Mouse (Mus musculus) adrenal gland, postnatal 25 days (tissue): ENCODE measurements around the gene Catsper1. TPM values are rescaled to one million over a fixed set of nuclear protein-coding genes. Genes with fewer than 3 reads are reported as not detected.

Experiments
- DNase-seq: peaks from one replicate; pipeline ENCODE4 v3.0.0; 2021; ENCODE audit warnings: mixed read lengths
- total RNA-seq: library from RNA; stranded (reverse); gene quantifications from 2 replicates; pipeline ENCODE4 v1.2.3, GENCODE M21; 2021

Gene Catsper1
- total RNA-seq, 1 experiment from 2014 or later, result not detected

DNA sequence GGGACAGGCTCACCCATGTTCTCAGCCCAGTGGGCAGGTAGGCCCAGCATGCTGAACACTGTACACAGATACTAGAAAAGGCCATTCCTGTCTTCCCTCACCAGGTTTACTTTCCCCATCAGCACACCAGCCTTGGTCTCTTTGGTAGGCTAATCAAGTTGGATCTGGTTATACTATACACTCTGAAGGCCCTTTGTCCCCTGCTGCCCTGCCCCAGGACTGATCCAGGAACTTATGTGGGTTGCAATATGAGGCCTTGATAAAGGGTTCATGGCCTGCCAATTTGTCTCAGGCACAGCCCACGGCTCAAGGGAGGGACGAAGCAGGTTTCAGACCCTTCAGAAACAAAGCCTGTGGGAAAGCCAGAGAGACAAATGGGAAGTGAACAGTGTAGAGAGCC, 18.1 kb downstream of the Catsper1 start:
- DNase-seq, result no peak

- DNase-seq, result no peak
These were observed 20.5 kb downstream of the Catsper1 start for GRCm38 (mm10) chr19:5356080-5356479.

- DNase-seq, result no peak
These were observed 26.6 kb downstream of the Catsper1 start for GRCm38 (mm10) chr19:5362186-5362585.

GRCm38 (mm10) chr19:5364124-5364523, 28.6 kb downstream of the Catsper1 start:
- no peak for DNase-seq

DNA sequence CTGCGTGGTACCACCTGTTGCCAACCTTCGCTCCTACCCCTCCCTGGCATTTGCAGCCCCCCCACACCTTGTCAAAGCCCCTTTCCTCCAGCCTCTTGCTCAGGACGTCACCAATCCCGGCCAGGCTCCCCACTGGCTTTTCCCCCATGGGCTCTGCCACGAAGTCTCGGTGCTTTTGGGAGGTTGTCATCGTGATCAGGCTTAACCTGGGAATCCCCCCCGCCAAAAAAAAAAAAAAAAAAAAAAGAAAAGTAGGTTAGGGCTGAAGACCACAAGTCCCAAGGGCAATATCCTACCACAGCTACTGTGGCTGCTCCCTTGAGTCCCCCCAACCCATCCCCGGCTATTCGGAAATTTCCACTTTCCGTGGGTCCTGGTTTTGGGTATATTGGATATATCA, 30.2 kb downstream of the Catsper1 start:
- no peak for DNase-seq

- peak; percentile 91 for DNase-seq
These were observed 30.9 kb downstream of the Catsper1 start, which contains the start of gene Eif1ad for GRCm38 (mm10) chr19:5366175-5367052. Gene Eif1ad (plus strand): TSS chr19:5366741.

GRCm38 (mm10) chr19:5367053-5367359, 31.5 kb downstream of the Catsper1 start, which contains the start of gene Banf1:
Gene Banf1 (minus strand): TSS chr19:5367168.
- DNase-seq, result no peak

DNA sequence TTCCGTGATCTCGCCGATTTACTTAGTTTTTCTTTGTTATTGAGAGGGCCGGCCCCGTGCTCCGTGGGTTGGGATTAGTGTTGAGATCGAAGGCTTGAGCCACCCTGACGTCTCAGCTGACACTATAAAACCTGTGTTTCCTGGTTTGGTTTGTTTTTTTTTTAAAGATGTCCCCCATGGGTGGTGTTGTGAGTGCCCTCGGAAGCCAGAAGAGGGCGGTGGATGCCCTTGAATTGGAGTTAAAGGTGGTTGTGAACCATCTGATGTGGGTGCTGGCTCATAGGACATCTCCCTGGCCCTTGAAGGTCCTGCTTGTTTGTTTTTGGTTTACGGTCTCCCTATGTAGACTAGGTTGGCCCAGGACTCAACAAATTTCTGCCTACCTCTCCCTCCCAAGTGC, 31.9 kb downstream of the Catsper1 start:
- no peak for DNase-seq

GRCm38 (mm10) chr19:5370932-5371331, 35.4 kb downstream of the Catsper1 start:
- no peak for DNase-seq

DNA sequence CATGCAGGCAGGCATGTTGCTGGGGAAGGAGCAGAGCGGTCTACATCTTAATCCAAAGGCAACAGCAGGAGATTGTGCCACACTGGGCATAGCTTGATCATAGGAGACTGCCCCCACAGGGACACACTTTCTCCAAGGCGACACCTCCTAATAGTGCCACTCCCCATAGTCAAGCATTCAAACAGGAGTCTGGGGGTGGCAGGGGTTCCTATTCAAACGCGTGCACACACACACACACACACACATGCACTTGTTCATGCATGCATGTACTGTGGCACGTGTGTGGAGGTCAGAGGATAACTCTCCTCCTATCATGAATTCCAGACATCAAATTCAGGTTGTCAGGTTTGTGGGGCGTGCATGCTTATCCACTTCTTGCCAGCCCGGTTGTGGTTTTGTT, 37.2 kb downstream of the Catsper1 start:
- no peak for DNase-seq

DNA sequence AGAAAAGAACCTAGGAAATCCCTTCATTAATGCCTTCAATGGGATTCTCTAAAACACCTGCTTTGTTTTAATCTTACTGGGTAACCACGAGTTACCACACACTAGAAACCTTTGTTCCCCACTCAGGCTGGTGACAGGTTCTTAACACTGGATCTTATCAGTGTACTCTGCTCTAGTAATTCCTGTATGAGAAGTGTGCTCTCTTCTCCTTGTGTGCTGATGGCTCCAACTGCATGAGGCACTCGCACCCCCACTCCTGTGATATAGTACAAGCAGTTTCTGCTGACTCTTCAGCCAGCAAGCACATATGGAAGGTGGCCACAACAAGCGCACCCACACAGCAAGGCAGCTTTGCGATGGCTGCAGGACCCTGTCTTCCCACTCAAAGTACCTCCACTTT, 38.6 kb downstream of the Catsper1 start:
- no peak for DNase-seq

GRCm38 (mm10) chr19:5374748-5375147, 39.2 kb downstream of the Catsper1 start:
- no peak for DNase-seq

DNA sequence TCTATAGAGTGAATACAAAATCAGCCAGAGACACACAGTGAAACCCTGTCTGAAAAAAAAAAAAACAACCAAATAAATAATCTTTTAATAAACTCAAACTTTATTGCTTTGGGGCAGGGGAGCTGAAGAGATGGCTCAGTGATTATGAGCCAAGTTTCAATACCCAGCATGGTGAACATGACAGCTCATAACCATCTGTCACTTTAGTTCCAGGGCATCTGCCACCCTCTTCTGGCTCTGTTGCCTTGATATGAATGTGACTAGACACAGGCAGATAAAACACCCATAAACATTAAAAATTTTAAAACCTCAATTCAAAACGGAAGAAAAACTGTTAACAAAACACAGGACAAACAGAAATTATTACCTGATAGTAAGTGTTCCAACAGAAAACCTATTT, 41.9 kb downstream of the Catsper1 start:
- DNase-seq, result no peak

- DNase-seq, result no peak
These were observed 47.8 kb downstream of the Catsper1 start for GRCm38 (mm10) chr19:5383326-5383725.

DNA sequence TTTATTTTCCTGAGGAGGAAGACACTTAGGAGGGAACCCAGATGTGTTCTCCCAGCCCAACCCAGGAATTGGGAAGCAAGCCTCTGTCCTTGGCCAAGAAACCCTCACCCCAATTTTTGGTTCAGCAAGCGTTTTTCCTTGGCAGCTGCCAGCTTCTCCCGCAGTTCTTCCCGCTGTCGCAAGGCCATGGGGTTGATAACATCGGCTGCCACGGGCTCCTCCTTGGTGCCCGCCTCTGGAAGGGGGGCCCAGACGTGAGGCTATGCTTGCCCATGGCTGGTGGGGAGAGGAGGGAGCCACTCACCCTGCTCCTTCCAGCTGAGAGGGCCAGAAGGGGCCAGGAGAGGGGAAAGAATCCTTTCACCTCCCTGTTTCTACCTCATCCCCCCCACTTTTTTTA, 49.2 kb downstream of the Catsper1 start:
- no peak for DNase-seq

DNA sequence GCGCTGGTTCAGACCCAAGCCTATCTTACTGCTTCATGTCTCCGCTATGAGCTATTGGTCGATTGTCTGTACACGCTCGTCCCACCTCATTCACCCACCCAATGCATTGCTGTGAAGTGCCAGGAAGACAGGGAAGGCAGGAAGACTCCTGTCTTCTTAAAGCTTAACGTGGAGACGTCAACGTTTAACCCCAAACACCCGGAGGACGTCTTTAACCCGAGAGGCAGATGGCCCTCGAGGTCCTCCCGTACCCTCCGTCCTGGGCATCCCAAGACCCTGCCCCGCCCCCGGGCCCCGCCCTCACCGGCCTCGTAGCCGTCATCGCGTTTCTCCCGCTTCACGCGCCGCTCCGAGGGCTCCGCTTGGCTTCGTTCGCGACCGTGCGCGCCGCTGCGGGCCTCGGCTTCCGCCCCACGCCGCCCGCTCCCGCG, 52.5 kb downstream of the Catsper1 start:
- peak; percentile 52 for DNase-seq

- DNase-seq, result peak; percentile 96
These were observed 53.2 kb downstream of the Catsper1 start, which contains the start of gene Sart1 for GRCm38 (mm10) chr19:5388588-5389242. Gene Sart1 (minus strand): TSS chr19:5388703.

GRCm38 (mm10) chr19:5389647-5390046, 54.1 kb downstream of the Catsper1 start:
- DNase-seq, result no peak

- DNase-seq, result no peak
These were observed 54.9 kb downstream of the Catsper1 start for GRCm38 (mm10) chr19:5390416-5390815.

DNA sequence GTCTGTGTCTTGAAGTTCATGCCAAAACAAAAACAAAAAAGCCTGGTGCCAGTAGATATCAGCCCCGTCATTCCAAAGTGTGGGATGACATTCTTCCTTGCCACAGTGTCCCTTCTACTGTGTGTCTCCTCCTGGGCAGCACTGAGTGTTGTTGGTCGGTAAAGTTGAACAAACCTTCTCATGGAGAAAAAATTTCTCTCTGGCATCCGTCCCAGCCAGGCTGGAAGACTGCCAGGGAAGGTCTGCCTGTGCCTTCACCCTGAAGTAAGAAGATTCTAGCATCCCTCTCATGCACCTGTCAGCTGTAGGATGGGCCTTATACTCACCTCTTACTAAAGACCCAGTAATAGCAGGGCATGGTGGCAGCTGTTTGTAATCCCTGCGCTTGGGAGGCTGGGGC, 57.4 kb downstream of the Catsper1 start:
- peak; percentile 88 for DNase-seq
